Mouse (Mus musculus): ENCODE data around the gene Vav2. TPM values are rescaled to one million over a fixed set of nuclear protein-coding genes. Genes with fewer than 3 reads are reported as not detected.
A peak's percentile ranks its signal among the peaks of the same experiment; 100 is the strongest.

The Vav2 gene
- polyA plus RNA-seq, 1 experiment from 2014 or later, result 8.0 TPM

GRCm38 (mm10) chr2:27361786-27362185 is 65.0 kb downstream of the Vav2 start:
- peaks cover 55% of the 10 kb centered on the region for H3K4me1 ChIP-seq (replicated peaks)
- no peak overlapping the region for H3K4me2 ChIP-seq
- H3K9me3 ChIP-seq, result no peaks in the 10 kb centered on the region
- H3K27me3 ChIP-seq, result no peaks in the 10 kb centered on the region
- no peak for ATAC-seq (ENCODE audit: insufficient number of reproducible peaks, insufficient read depth, low FRiP score, low TSS enrichment, low read depth)
- no peaks in the 10 kb centered on the region for H3K36me3 ChIP-seq
- WGBS, result 16% methylated on average over 5 of the region's 5 CpGs
- no peak overlapping the region for H3K27ac ChIP-seq
- no peak overlapping the region for H3K9ac ChIP-seq (replicated peaks)
- H3K4me3 ChIP-seq (replicated peaks), result no peak overlapping the region

- H3K9ac ChIP-seq (replicated peaks), result no peak overlapping the region
- no peaks in the 10 kb centered on the region for H3K36me3 ChIP-seq
- no peaks in the 10 kb centered on the region for H3K9me3 ChIP-seq
- no peak overlapping the region for H3K4me3 ChIP-seq (replicated peaks)
- no peak overlapping the region for H3K27ac ChIP-seq
- peaks cover 43% of the 10 kb centered on the region for H3K4me1 ChIP-seq (replicated peaks)
- ATAC-seq (ENCODE audit: insufficient number of reproducible peaks, insufficient read depth, low FRiP score, low TSS enrichment, low read depth), result no peak
- H3K4me2 ChIP-seq, result no peak overlapping the region
- H3K27me3 ChIP-seq, result no peaks in the 10 kb centered on the region
- 70% methylated on average over 2 of the region's 2 CpGs for WGBS
Measured at GRCm38 (mm10) chr2:27358461-27358860, 68.4 kb downstream of the Vav2 start.

GRCm38 (mm10) chr2:27355684-27356083 is 71.1 kb downstream of the Vav2 start:
- Histone ChIP-seq H3K4me2 (no peak overlapping the region), H3K27ac (0 out of 2 replicates have a peak overlapping the region, but pooled peaks have one; percentile 35), H3K4me1 (replicated peaks) (peaks cover 29% of the 10 kb centered on the region), H3K9ac (replicated peaks) (no peak overlapping the region), H3K36me3 (peaks cover 9% of the 10 kb centered on the region), H3K4me3 (replicated peaks) (no peak overlapping the region), H3K27me3 (no peaks in the 10 kb centered on the region), H3K9me3 (peaks cover 7% of the 10 kb centered on the region; the same call in 1 of the 2 replicates)
- 34% methylated on average over 4 of the region's 4 CpGs for WGBS
- no peak for ATAC-seq (ENCODE audit: insufficient number of reproducible peaks, insufficient read depth, low FRiP score, low TSS enrichment, low read depth)

GRCm38 (mm10) chr2:27354610-27355211 is 72.1 kb downstream of the Vav2 start:
- H3K9ac ChIP-seq (replicated peaks), result no peak overlapping the region
- peaks cover 7% of the 10 kb centered on the region; the same call in 1 of the 2 replicates for H3K9me3 ChIP-seq
- no peak overlapping the region for H3K4me3 ChIP-seq (replicated peaks)
- ATAC-seq (ENCODE audit: insufficient number of reproducible peaks, insufficient read depth, low FRiP score, low TSS enrichment, low read depth), result no peak
- H3K27me3 ChIP-seq, result no peaks in the 10 kb centered on the region
- no peak overlapping the region for H3K27ac ChIP-seq
- 80% methylated on average over 6 of the region's 6 CpGs for WGBS
- H3K4me1 ChIP-seq (replicated peaks), result peaks cover 25% of the 10 kb centered on the region
- no peak overlapping the region for H3K4me2 ChIP-seq
- H3K36me3 ChIP-seq, result peaks cover 16% of the 10 kb centered on the region

- H3K27me3 ChIP-seq, result no peaks in the 10 kb centered on the region
- peaks cover 15% of the 10 kb centered on the region for H3K4me1 ChIP-seq (replicated peaks)
- no peak for ATAC-seq (ENCODE audit: insufficient number of reproducible peaks, insufficient read depth, low FRiP score, low TSS enrichment, low read depth)
- no peak overlapping the region for H3K4me3 ChIP-seq (replicated peaks)
- no peak overlapping the region for H3K9ac ChIP-seq (replicated peaks)
- no peak overlapping the region for H3K27ac ChIP-seq
- peaks cover 19% of the 10 kb centered on the region for H3K36me3 ChIP-seq
- peaks cover 7% of the 10 kb centered on the region; the same call in 1 of the 2 replicates for H3K9me3 ChIP-seq
- H3K4me2 ChIP-seq, result no peak overlapping the region
- 87% methylated on average over 8 of the region's 8 CpGs for WGBS
Measured at GRCm38 (mm10) chr2:27352720-27353119, 74.1 kb downstream of the Vav2 start.

GRCm38 (mm10) chr2:27350371-27350770 is 76.5 kb downstream of the Vav2 start:
- Histone ChIP-seq H3K9ac (replicated peaks) (no peak overlapping the region), H3K4me3 (replicated peaks) (no peak overlapping the region), H3K27me3 (no peaks in the 10 kb centered on the region), H3K36me3 (peaks cover 19% of the 10 kb centered on the region), H3K9me3 (peaks cover 7% of the 10 kb centered on the region; the same call in 1 of the 2 replicates), H3K4me2 (no peak overlapping the region), H3K27ac (no peak overlapping the region), H3K4me1 (replicated peaks) (peaks cover 3% of the 10 kb centered on the region)
- ATAC-seq (ENCODE audit: insufficient number of reproducible peaks, insufficient read depth, low FRiP score, low TSS enrichment, low read depth), result no peak
- 91% methylated on average over 5 of the region's 5 CpGs for WGBS

GRCm38 (mm10) chr2:27343984-27344453 is 82.8 kb downstream of the Vav2 start:
- no peak overlapping the region for H3K4me2 ChIP-seq
- 73% methylated on average over 12 of the region's 12 CpGs for WGBS

GRCm38 (mm10) chr2:27340682-27341081 is 86.2 kb downstream of the Vav2 start:
- no peak overlapping the region for H3K4me3 ChIP-seq (replicated peaks)
- H3K27me3 ChIP-seq, result no peaks in the 10 kb centered on the region
- no peaks in the 10 kb centered on the region for H3K9me3 ChIP-seq
- H3K36me3 ChIP-seq, result peaks cover 5% of the 10 kb centered on the region; the same call in 1 of the 2 replicates
- no peak overlapping the region for H3K4me2 ChIP-seq
- H3K4me1 ChIP-seq (replicated peaks), result peaks cover 30% of the 10 kb centered on the region
- 87% methylated on average over 6 of the region's 6 CpGs for WGBS
- no peak overlapping the region for H3K9ac ChIP-seq (replicated peaks)
- no peak for ATAC-seq (ENCODE audit: insufficient number of reproducible peaks, insufficient read depth, low FRiP score, low TSS enrichment, low read depth)
- no peak overlapping the region for H3K27ac ChIP-seq

More at GRCm38 (mm10) chr2:27343984-27344453, 82.8 kb downstream of the Vav2 start:
- no peak overlapping the region for H3K9ac ChIP-seq (replicated peaks)
- no peak overlapping the region for H3K4me3 ChIP-seq (replicated peaks)
- no peak for ATAC-seq (ENCODE audit: insufficient number of reproducible peaks, insufficient read depth, low FRiP score, low TSS enrichment, low read depth)
- H3K9me3 ChIP-seq, result no peaks in the 10 kb centered on the region
- peaks cover 7% of the 10 kb centered on the region; the same call in 1 of the 2 replicates for H3K4me1 ChIP-seq (replicated peaks)
- H3K27me3 ChIP-seq, result no peaks in the 10 kb centered on the region
- H3K27ac ChIP-seq, result no peak overlapping the region
- H3K36me3 ChIP-seq, result no peaks in the 10 kb centered on the region

GRCm38 (mm10) chr2:27339051-27339450 is 87.8 kb downstream of the Vav2 start:
- Histone ChIP-seq H3K27me3 (no peaks in the 10 kb centered on the region), H3K4me2 (no peak overlapping the region), H3K27ac (no peak overlapping the region), H3K9me3 (no peaks in the 10 kb centered on the region), H3K4me1 (replicated peaks) (peaks cover 30% of the 10 kb centered on the region), H3K4me3 (replicated peaks) (no peak overlapping the region), H3K9ac (replicated peaks) (no peak overlapping the region), H3K36me3 (peaks cover 15% of the 10 kb centered on the region; the same call in 1 of the 2 replicates)
- 56% methylated on average over 8 of the region's 8 CpGs for WGBS
- ATAC-seq (ENCODE audit: insufficient number of reproducible peaks, insufficient read depth, low FRiP score, low TSS enrichment, low read depth), result no peak

GRCm38 (mm10) chr2:27337261-27337660 is 89.6 kb downstream of the Vav2 start:
- H3K36me3 ChIP-seq, result peaks cover 15% of the 10 kb centered on the region; the same call in 1 of the 2 replicates

GRCm38 (mm10) chr2:27336600-27336999 is 90.2 kb downstream of the Vav2 start:
- no peak for ATAC-seq (ENCODE audit: insufficient number of reproducible peaks, insufficient read depth, low FRiP score, low TSS enrichment, low read depth)

More at GRCm38 (mm10) chr2:27337261-27337660, 89.6 kb downstream of the Vav2 start:
- no peaks in the 10 kb centered on the region for H3K27me3 ChIP-seq
- H3K4me3 ChIP-seq (replicated peaks), result no peak overlapping the region
- WGBS, result 61% methylated on average over 6 of the region's 6 CpGs
- H3K4me2 ChIP-seq, result no peak overlapping the region
- ATAC-seq (ENCODE audit: insufficient number of reproducible peaks, insufficient read depth, low FRiP score, low TSS enrichment, low read depth), result no peak
- no peaks in the 10 kb centered on the region for H3K9me3 ChIP-seq
- peaks cover 30% of the 10 kb centered on the region for H3K4me1 ChIP-seq (replicated peaks)
- no peak overlapping the region for H3K27ac ChIP-seq
- H3K9ac ChIP-seq (replicated peaks), result no peak overlapping the region; the same call in 1 of the 2 replicates

More at GRCm38 (mm10) chr2:27336600-27336999, 90.2 kb downstream of the Vav2 start:
- no peak overlapping the region for H3K27ac ChIP-seq
- no peak overlapping the region for H3K4me3 ChIP-seq (replicated peaks)
- WGBS, result 80% methylated on average over 9 of the region's 9 CpGs
- H3K27me3 ChIP-seq, result no peaks in the 10 kb centered on the region
- peaks cover 30% of the 10 kb centered on the region for H3K4me1 ChIP-seq (replicated peaks)
- peaks cover 15% of the 10 kb centered on the region; the same call in 1 of the 2 replicates for H3K36me3 ChIP-seq
- H3K4me2 ChIP-seq, result no peak overlapping the region
- H3K9me3 ChIP-seq, result no peaks in the 10 kb centered on the region
- H3K9ac ChIP-seq (replicated peaks), result no peak overlapping the region
